ENCODE assay signal across 25 mouse cellular contexts in the genomic region with DNA sequence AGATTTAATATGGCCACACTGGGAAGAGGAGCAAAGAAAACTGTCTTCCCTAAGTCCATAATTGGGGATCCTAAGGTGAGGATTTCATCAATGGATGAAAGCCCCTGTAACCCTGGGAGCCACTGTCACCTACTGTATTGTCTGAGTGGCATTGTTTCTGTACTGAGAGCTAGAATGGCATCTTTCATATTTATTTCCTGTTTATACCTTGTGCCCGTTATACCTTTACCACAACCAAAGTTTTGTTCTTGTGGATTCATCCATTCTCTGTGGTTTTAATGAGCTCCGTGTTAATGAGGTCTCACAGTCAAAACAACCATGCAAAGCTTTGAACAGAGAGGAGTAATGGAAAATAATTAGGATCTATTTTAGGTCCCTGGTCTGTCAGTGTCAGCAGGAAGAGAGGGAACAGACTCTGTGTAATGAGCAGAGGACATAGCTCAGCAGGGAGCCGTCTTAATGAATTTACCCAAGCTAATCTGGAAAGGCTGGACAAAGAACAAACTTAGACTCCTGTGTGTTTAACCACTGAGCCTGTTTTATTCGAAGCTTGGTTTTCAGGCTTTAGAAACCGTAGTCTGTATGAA. TPM values are rescaled to one million over a fixed set of nuclear protein-coding genes. Genes with fewer than 3 reads are reported as not detected.
DNase-seq lines count a peak whose midpoint lies in the region; ATAC-seq lines count a peak whose summit lies in the region.
"Had no signal": no experiment of that assay in that cellular context is flagged by ENCODE, and none has a peak within 500 bp of the region (broad histone marks: within the 10 kb centered on the region; RNA-seq: fewer than 3 reads in every experiment).

No protein-coding gene starts in this region.

- no peak overlapping the region for H3K4me2 ChIP-seq in midbrain, embryonic 14.5 days (ENCODE audit: low read length)
- H3K4me2 ChIP-seq in midbrain, embryonic 15.5 days, result no peak overlapping the region
- H3K4me2 ChIP-seq in forebrain, embryonic 15.5 days (replicated peaks), result no peak overlapping the region
- H3K4me2 ChIP-seq: liver, embryonic 15.5 days had no signal

- no peak overlapping the region for H3K4me3 ChIP-seq in midbrain, embryonic 14.5 days (replicated peaks; ENCODE audit: low read depth, low read length)
- H3K4me3 ChIP-seq in midbrain, embryonic 15.5 days, result no peak overlapping the region
- no peak overlapping the region for H3K4me3 ChIP-seq in forebrain, embryonic 15.5 days
- H3K4me3 ChIP-seq: layer of hippocampus, adult 2 months; liver, embryonic 15.5 days; megakaryocyte, embryonic 14.5 days had no signal

- H3K9ac ChIP-seq in midbrain, embryonic 14.5 days (replicated peaks; ENCODE audit: low read length), result no peak overlapping the region
- no peak overlapping the region for H3K9ac ChIP-seq in midbrain, embryonic 15.5 days
- H3K9ac ChIP-seq in forebrain, embryonic 15.5 days (replicated peaks), result no peak overlapping the region
- H3K9ac ChIP-seq: liver, embryonic 15.5 days had no signal

- no peaks in the 10 kb centered on the region for H3K27me3 ChIP-seq in midbrain, embryonic 14.5 days (ENCODE audit: control insufficient read depth, insufficient read depth, low read length)
- H3K27me3 ChIP-seq in midbrain, embryonic 15.5 days (replicated peaks), result no peaks in the 10 kb centered on the region
- H3K27me3 ChIP-seq in forebrain, embryonic 15.5 days, result no peaks in the 10 kb centered on the region
- H3K27me3 ChIP-seq: liver, embryonic 15.5 days; megakaryocyte, embryonic 14.5 days had no signal

- H3K36me3 ChIP-seq in midbrain, embryonic 14.5 days (ENCODE audit: control insufficient read depth, insufficient read depth, low read length), result no peaks in the 10 kb centered on the region
- no peaks in the 10 kb centered on the region for H3K36me3 ChIP-seq in midbrain, embryonic 15.5 days (replicated peaks)
- H3K36me3 ChIP-seq in forebrain, embryonic 15.5 days, result no peaks in the 10 kb centered on the region
- H3K36me3 ChIP-seq: liver, embryonic 15.5 days had no signal

- ATAC-seq in midbrain, embryonic 14.5 days (ENCODE audit: low FRiP score, low TSS enrichment), result no peak
- no peak for ATAC-seq in midbrain, embryonic 15.5 days (replicated peaks)
- ATAC-seq in forebrain, embryonic 15.5 days (replicated peaks), result peak; percentile 86
- ATAC-seq: activated CD4-positive, CD25-positive, alpha-beta regulatory T cell, adult 4 months; lung, postnatal 0 days had no signal

- H3K9me3 ChIP-seq in midbrain, embryonic 14.5 days (ENCODE audit: control insufficient read depth, low read length), result no peaks in the 10 kb centered on the region
- no peaks in the 10 kb centered on the region for H3K9me3 ChIP-seq in midbrain, embryonic 15.5 days
- no peaks in the 10 kb centered on the region for H3K9me3 ChIP-seq in forebrain, embryonic 15.5 days
- H3K9me3 ChIP-seq: liver, embryonic 15.5 days had no signal

- 39% methylated on average over 5 of the region's 5 CpGs for WGBS in midbrain, embryonic 14.5 days
- 36% methylated on average over 5 of the region's 5 CpGs for WGBS in midbrain, embryonic 15.5 days
- 5% methylated on average over 5 of the region's 5 CpGs for WGBS in forebrain, embryonic 15.5 days

- H3K27ac ChIP-seq in midbrain, embryonic 14.5 days (replicated peaks; ENCODE audit: low read depth, low read length), result no peak overlapping the region
- no peak overlapping the region for H3K27ac ChIP-seq in midbrain, embryonic 15.5 days
- no peak overlapping the region for H3K27ac ChIP-seq in forebrain, embryonic 15.5 days (replicated peaks)
- H3K27ac ChIP-seq: layer of hippocampus, adult 2 months; liver, embryonic 15.5 days had no signal

- DNase-seq in midbrain, embryonic 14.5 days, result peak; percentile 13
- DNase-seq in embryo, embryonic 10.5 days (ENCODE audit: low spot score), result peak; percentile 31
- DNase-seq in right cerebral cortex, adult 18-20 months, result no peak
- DNase-seq in urinary bladder, postnatal 10 days (ENCODE audit: low spot score), result no peak
- DNase-seq in lung, postnatal 10 days, result no peak
- DNase-seq: adrenal gland, postnatal 14 days; cerebellum, adult 11-12 months; cerebellum, postnatal 14 days; kidney, adult 11 months; kidney, postnatal 10 days; layer of hippocampus, postnatal 36 days; thymus, adult 18-20 months; thymus, postnatal 4 days had no signal

- H3K4me1 ChIP-seq in midbrain, embryonic 14.5 days (ENCODE audit: control insufficient read depth, insufficient read depth, low read length), result no peaks in the 10 kb centered on the region
- no peaks in the 10 kb centered on the region for H3K4me1 ChIP-seq in midbrain, embryonic 15.5 days
- H3K4me1 ChIP-seq in forebrain, embryonic 15.5 days, result no peaks in the 10 kb centered on the region
- H3K4me1 ChIP-seq: liver, embryonic 15.5 days; megakaryocyte, embryonic 14.5 days had no signal

RNA-seq across cellular contexts. Expression of a gene that starts 1.7 kb away (rescaled TPM):
- not detected in 2 replicates for polyA plus RNA-seq in midbrain, embryonic 14.5 days (2014; fragmentation: Nextera tagmentation; extraction: Ambion mirVana)
- polyA plus RNA-seq in midbrain, embryonic 15.5 days (2015; fragmentation: Nextera tagmentation; extraction: Ambion mirVana), result 0.31 TPM in 2 replicates
- polyA plus RNA-seq in forebrain, embryonic 15.5 days (2015; fragmentation: Nextera tagmentation; extraction: Ambion mirVana), result not detected in 2 replicates
- polyA plus RNA-seq: activated CD4-positive, CD25-positive, alpha-beta regulatory T cell, adult 4 months; embryonic facial prominence, embryonic 11.5 days; heart, embryonic 16.5 days; limb, embryonic 14.5 days; liver, embryonic 15.5 days; lung, postnatal 0 days; spleen, adult 2 months; stomach, embryonic 14.5 days had no signal

RNA-seq across cellular contexts. Expression of a gene that starts 34.0 kb away (rescaled TPM):
- polyA plus RNA-seq in midbrain, embryonic 14.5 days (2014; fragmentation: Nextera tagmentation; extraction: Ambion mirVana), result 5.0 and 6.1 TPM in 2 replicates
- 5.5 and 7.0 TPM in 2 replicates for polyA plus RNA-seq in midbrain, embryonic 15.5 days (2015; fragmentation: Nextera tagmentation; extraction: Ambion mirVana)
- polyA plus RNA-seq in forebrain, embryonic 15.5 days (2015; fragmentation: Nextera tagmentation; extraction: Ambion mirVana), result 4.6 and 5.2 TPM in 2 replicates

RNA-seq across cellular contexts. Expression of a gene that starts 51.3 kb away (rescaled TPM):
- polyA plus RNA-seq in midbrain, embryonic 14.5 days (2014; fragmentation: Nextera tagmentation; extraction: Ambion mirVana), result 15.1 and 15.5 TPM in 2 replicates
- polyA plus RNA-seq in midbrain, embryonic 15.5 days (2015; fragmentation: Nextera tagmentation; extraction: Ambion mirVana), result 14.4 and 14.5 TPM in 2 replicates
- 13.9 and 14.0 TPM in 2 replicates for polyA plus RNA-seq in forebrain, embryonic 15.5 days (2015; fragmentation: Nextera tagmentation; extraction: Ambion mirVana)

Comparison
In these comparisons a context has a peak if more than half of its experiments do, and no peak if none do; other contexts are left out.
1. DNase-seq: peak in midbrain, embryonic 14.5 days (single experiment) and embryo, embryonic 10.5 days (single experiment); none in right cerebral cortex, adult 18-20 months (single experiment), urinary bladder, postnatal 10 days (single experiment) and lung, postnatal 10 days (single experiment).